Mouse (Mus musculus) hindbrain, embryonic 16.5 days (tissue): ENCODE data around the gene Gm10320. TPM values are rescaled to one million over a fixed set of nuclear protein-coding genes. Genes with fewer than 3 reads are reported as not detected.

Experiments used
- ATAC-seq: fragments of 200-750 bp; cut with Nextera tagmentation; 2 replicates; pipeline ENCODE4 v1.8.0; 2017; ENCODE audit warnings: moderate TSS enrichment, moderate library complexity
- H3K27ac ChIP-seq: fragments of 300-500 bp; sonication (generic); 2 replicates; pipeline ENCODE4 v1.5.1; 2014; ENCODE audit warnings: low read depth, mild to moderate bottlenecking, control low read depth, low read length, moderate library complexity
- H3K27me3 ChIP-seq: fragments of 300-500 bp; sonication (generic); replicated peaks from 2 replicates; pipeline ENCODE4 v1.6.1; 2014; ENCODE audit warnings: low read length; ENCODE audit not compliant: control insufficient read depth, insufficient read depth
- H3K36me3 ChIP-seq: fragments of 300-500 bp; sonication (generic); 2 replicates; pipeline ENCODE4 v1.6.1; 2014; ENCODE audit warnings: mild to moderate bottlenecking, low read length, moderate library complexity, mixed read lengths; ENCODE audit not compliant: control insufficient read depth, insufficient read depth
- H3K4me1 ChIP-seq: fragments of 300-500 bp; sonication (generic); 2 replicates; pipeline ENCODE4 v1.6.1; 2014; ENCODE audit warnings: low read depth, low read length; ENCODE audit not compliant: control insufficient read depth, insufficient read depth
- H3K4me2 ChIP-seq: fragments of 300-500 bp; sonication (generic); 2 replicates; pipeline ENCODE4 v1.6.1; 2014; ENCODE audit warnings: mild to moderate bottlenecking, low read length, control low read depth, moderate library complexity
- H3K4me3 ChIP-seq: fragments of 300-500 bp; sonication (generic); 2 replicates; pipeline ENCODE4 v1.5.1; 2014; ENCODE audit warnings: mild to moderate bottlenecking, low read length, control low read depth, moderate library complexity
- H3K9ac ChIP-seq: fragments of 300-500 bp; sonication (generic); 2 replicates; pipeline ENCODE4 v1.6.1; 2014; ENCODE audit warnings: low read depth, mild to moderate bottlenecking, control low read depth, low read length, moderate library complexity
- H3K9me3 ChIP-seq: fragments of 300-500 bp; sonication (generic); 2 replicates; pipeline ENCODE4 v1.6.1; 2014; ENCODE audit warnings: mild to moderate bottlenecking, low read length, moderate library complexity; ENCODE audit not compliant: control insufficient read depth
- WGBS: fragments of 180-500 bp; shearing (Covaris S2); extraction: QIAGEN DNeasy Blood & Tissue Kit; methylation state at CpG from one replicate; pipeline ENCODE4 v1.1.7; 2014; 5-methylcytosine and 5-hydroxymethylcytosine counted together
- polyA plus RNA-seq: library from polyadenylated mRNA; unstranded; fragments of >200 nt; fragmentation: Nextera tagmentation; extraction: Ambion mirVana; gene quantifications from 2 replicates; pipeline ENCODE4 v1.2.1, GENCODE M21; 2015

Gm10320 gene
- polyA plus RNA-seq, result 1.0 and 1.3 TPM in 2 replicates

DNA sequence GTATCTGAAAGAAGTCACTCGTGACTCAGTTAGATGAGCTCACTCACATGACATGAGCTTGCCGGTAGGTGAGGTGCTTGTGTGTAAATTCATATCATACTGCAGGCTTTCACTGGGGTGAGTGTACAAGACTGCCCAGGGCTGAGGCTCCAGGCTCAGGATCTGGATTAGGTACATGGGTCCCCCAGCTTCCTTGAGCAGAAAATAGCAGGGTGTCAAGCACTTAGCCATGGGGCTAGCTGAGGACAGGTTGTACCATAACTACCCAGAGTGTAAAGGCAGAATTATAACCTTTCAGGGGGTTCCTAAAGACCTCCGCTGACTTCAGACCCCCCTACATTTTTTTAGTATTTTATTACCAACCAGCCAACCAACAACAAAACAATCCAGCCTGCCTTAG lies at the start of gene Gm10320:
TSS of gene Gm10320 (minus strand) at position 93 of the 400 bp plus-strand sequence.
- peaks cover 3% of the 10 kb centered on the region; the same call in 1 of the 2 replicates for H3K4me1 ChIP-seq
- H3K27ac ChIP-seq, result no peak within 1 kb of the TSS
- H3K27me3 ChIP-seq, result peaks cover under 1% of the 10 kb centered on the region; the same call in 1 of the 2 replicates
- H3K36me3 ChIP-seq, result no peaks in the 10 kb centered on the region
- no peaks in the 10 kb centered on the region for H3K9me3 ChIP-seq
- WGBS, result 81% methylated on average over 3 of the region's 3 CpGs
- H3K4me2 ChIP-seq, result no peak within 1 kb of the TSS
- no peak for ATAC-seq
- H3K4me3 ChIP-seq, result no peak within 1 kb of the TSS
- no peak within 1 kb of the TSS for H3K9ac ChIP-seq

DNA sequence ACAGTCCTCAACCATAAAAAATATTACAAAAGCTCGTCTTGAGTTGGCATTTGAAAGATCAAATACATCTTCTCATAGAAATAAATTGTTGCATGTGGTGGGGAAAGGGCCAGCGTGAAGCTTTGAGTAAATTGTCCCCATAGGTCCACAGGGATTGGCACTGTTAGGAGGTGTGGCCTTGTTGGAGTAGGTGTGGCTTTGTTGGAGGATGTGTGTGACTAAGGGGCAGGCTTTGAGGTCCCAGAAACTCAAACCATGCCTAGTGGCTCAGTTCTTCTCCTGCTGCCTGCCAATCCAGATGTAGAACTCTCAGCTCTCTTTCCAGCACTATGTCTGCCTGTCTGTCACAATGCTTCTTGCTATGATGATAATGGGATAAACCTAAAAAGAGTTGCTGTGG lies 49.8 kb upstream of the Gm10320 start:
- no peak for ATAC-seq
- 81% methylated on average over 2 of the region's 2 CpGs for WGBS
- H3K27ac ChIP-seq, result no peak overlapping the region

DNA sequence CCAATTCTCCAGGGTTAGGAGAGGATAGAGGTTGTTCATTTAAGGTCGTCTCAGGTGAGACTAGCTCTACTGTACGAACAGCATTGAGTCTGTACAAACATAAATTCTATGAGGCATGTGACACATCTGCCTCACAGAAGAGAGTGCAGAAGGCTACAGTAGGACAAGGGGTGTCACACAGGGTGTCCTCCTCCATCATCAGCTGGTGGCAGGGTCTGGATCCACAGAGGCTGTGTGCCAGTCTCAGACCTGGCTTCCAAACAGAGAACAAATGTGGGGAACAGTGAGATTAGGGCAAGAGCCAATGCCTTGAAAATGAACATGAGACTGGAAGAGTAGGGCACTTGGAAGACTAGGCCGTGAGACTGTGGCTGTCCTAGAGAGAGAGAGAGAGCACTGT lies 48.4 kb upstream of the Gm10320 start:
- 94% methylated on average over 3 of the region's 3 CpGs for WGBS
- Histone ChIP-seq H3K4me1 (no peaks in the 10 kb centered on the region), H3K9ac (no peak overlapping the region), H3K36me3 (no peaks in the 10 kb centered on the region), H3K9me3 (no peaks in the 10 kb centered on the region), H3K27me3 (no peaks in the 10 kb centered on the region; the same call in 1 of the 2 replicates), H3K27ac (no peak overlapping the region), H3K4me2 (no peak overlapping the region), H3K4me3 (no peak overlapping the region)
- no peak for ATAC-seq

More for the DNA sequence above, 49.8 kb upstream of the Gm10320 start:
- Histone ChIP-seq H3K4me1 (no peaks in the 10 kb centered on the region), H3K9me3 (no peaks in the 10 kb centered on the region), H3K27me3 (no peaks in the 10 kb centered on the region; the same call in 1 of the 2 replicates), H3K4me3 (no peak overlapping the region), H3K36me3 (no peaks in the 10 kb centered on the region), H3K9ac (no peak overlapping the region), H3K4me2 (no peak overlapping the region)

DNA sequence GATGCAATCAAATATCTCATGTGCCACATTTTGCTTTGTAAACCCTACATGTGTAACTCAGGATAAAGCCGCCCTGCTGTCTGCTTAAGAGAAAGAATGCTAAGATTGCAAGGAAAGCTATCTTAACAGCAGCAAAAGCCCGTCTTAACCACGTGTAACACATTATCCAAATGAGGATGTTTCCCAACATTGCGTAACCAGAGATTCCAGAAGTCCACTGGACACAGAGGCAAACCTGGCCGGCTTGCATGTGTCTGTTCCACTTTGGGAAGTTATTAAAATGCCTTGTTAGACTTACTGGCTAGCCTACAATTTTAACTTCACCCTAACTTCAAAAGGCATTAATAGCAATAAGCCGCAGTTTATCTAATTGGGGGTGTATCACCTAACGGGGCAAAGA lies 47.5 kb upstream of the Gm10320 start:
- peaks cover 2% of the 10 kb centered on the region for H3K27me3 ChIP-seq
- WGBS, result 82% methylated on average over 7 of the region's 7 CpGs
- H3K4me1 ChIP-seq, result 0 out of 2 replicates have a peak, but pooled peaks cover 5% of the 10 kb centered on the region
- no peak overlapping the region for H3K4me2 ChIP-seq
- no peaks in the 10 kb centered on the region for H3K9me3 ChIP-seq
- no peak overlapping the region for H3K9ac ChIP-seq
- H3K27ac ChIP-seq, result no peak overlapping the region
- H3K4me3 ChIP-seq, result no peak overlapping the region
- no peaks in the 10 kb centered on the region for H3K36me3 ChIP-seq
- ATAC-seq, result no peak

DNA sequence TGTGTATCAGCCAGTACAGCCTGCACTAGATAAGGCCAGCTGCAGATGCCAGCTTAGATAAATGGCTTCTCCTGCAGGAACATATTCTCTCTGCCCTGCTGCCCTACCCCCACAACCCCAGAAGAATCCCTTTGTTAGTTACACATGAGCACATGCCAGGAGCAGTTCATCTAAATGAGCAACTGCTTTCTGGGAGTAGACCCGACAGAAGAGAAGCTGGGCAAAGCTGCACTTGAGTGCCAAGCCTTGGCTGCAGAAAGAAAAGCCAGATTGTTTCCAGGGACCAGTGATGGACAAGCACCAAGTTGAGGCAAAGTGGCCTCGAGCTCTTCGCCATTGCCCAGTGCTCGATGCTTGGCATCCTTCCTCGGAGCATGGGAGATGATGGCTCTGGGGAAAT lies 46.8 kb upstream of the Gm10320 start:
- Histone ChIP-seq H3K9me3 (no peaks in the 10 kb centered on the region), H3K27ac (no peak overlapping the region), H3K4me3 (no peak overlapping the region), H3K27me3 (peaks cover 2% of the 10 kb centered on the region), H3K4me2 (no peak overlapping the region), H3K9ac (no peak overlapping the region), H3K36me3 (no peaks in the 10 kb centered on the region), H3K4me1 (peaks cover 7% of the 10 kb centered on the region; the same call in 1 of the 2 replicates)
- ATAC-seq, result peak; percentile 85
- 52% methylated on average over 5 of the region's 5 CpGs for WGBS

DNA sequence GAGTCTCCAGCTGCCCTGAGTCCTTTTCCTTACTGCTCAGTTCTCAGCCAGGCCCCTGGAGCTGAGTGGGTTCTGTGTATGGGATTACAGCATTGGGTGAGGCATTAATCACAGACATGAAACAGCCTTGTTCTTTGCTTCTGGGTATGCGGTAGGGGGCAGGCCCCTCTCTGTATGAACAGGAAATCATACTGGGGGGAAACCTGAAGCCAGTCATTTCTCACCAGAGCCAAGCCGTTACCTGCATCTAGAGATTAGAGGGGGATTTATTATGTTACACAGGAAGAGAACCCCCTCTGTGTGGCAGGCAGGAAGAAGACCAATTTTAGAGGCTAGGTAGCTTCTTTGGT lies 43.1 kb upstream of the Gm10320 start:
- 58% methylated on average over 2 of the region's 2 CpGs for WGBS
- ATAC-seq, result no peak
- H3K4me3 ChIP-seq, result no peak overlapping the region
- H3K36me3 ChIP-seq, result no peaks in the 10 kb centered on the region
- H3K4me2 ChIP-seq, result no peak overlapping the region
- H3K9ac ChIP-seq, result no peak overlapping the region
- H3K27ac ChIP-seq, result no peak overlapping the region
- H3K27me3 ChIP-seq, result peaks cover 2% of the 10 kb centered on the region
- peaks cover 7% of the 10 kb centered on the region; the same call in 1 of the 2 replicates for H3K4me1 ChIP-seq
- peaks cover 4% of the 10 kb centered on the region for H3K9me3 ChIP-seq

DNA sequence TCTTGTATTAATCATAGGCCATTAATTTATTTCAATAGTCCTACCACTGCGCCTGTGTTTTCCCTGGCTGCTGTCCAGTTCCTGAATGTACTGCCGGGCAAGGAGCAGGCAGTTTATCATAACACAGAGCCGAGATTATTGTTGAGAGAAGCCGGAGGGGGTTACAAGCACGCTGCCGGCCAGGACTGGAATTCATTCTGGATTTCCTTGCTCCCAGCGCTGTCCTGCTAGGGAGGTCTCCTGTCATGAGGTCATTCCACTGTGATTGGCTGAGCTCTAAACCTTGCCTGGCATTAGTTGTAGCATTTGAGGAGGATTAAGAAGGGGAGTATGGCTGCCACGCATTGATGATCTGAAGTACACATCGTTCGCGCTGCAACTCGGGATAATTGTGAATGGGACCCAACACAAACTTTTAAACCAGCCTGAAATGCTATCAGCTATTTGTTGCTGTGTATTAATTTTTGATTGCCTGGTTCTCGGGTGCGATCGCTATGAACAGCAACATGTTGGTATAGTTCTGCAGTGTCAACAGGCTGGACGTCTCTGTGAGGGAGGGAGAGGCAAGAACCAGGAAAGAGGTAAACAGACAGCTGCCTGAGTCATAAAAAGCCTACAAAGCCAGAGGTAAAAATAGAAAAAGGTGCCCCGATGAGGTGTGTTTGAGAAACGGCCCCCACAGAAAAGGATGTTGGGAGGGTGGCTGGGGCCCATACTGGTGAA lies 42.5 kb upstream of the Gm10320 start:
- Histone ChIP-seq H3K9me3 (peaks cover 4% of the 10 kb centered on the region), H3K9ac (no peak overlapping the region), H3K4me2 (peak overlapping the region; percentile 34), H3K27ac (no peak overlapping the region), H3K4me3 (0 out of 2 replicates have a peak overlapping the region, but pooled peaks have one; percentile 1), H3K36me3 (no peaks in the 10 kb centered on the region), H3K27me3 (peaks cover 2% of the 10 kb centered on the region), H3K4me1 (peaks cover 7% of the 10 kb centered on the region; the same call in 1 of the 2 replicates)
- 24% methylated on average over 18 of the region's 18 CpGs for WGBS
- ATAC-seq, result peak; percentile 64

DNA sequence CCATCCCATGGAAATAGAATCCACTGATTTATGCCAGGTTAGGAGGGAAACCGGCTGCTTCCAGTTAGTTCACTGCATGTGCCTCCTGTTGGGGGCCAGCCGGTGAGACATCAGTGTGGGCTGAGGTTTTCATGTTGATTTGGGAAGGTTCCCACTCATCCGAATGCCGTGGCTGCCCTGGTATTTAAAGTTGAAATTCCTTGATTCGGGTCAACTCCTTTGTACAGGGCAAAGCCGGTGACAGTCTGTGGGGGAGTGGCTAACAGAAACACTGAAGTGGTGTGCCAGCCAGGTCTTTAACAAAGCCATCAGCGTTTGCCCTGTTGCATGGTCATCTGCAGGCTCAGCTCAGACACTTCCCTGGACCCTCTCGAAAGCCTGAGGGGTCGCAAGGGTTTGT lies 41.6 kb upstream of the Gm10320 start:
- Histone ChIP-seq H3K27ac (no peak overlapping the region), H3K36me3 (no peaks in the 10 kb centered on the region), H3K4me3 (no peak overlapping the region), H3K4me2 (no peak overlapping the region), H3K9ac (no peak overlapping the region), H3K9me3 (peaks cover 4% of the 10 kb centered on the region), H3K27me3 (peaks cover 2% of the 10 kb centered on the region), H3K4me1 (peaks cover 7% of the 10 kb centered on the region; the same call in 1 of the 2 replicates)
- WGBS, result 20% methylated on average over 9 of the region's 9 CpGs
- no peak for ATAC-seq

DNA sequence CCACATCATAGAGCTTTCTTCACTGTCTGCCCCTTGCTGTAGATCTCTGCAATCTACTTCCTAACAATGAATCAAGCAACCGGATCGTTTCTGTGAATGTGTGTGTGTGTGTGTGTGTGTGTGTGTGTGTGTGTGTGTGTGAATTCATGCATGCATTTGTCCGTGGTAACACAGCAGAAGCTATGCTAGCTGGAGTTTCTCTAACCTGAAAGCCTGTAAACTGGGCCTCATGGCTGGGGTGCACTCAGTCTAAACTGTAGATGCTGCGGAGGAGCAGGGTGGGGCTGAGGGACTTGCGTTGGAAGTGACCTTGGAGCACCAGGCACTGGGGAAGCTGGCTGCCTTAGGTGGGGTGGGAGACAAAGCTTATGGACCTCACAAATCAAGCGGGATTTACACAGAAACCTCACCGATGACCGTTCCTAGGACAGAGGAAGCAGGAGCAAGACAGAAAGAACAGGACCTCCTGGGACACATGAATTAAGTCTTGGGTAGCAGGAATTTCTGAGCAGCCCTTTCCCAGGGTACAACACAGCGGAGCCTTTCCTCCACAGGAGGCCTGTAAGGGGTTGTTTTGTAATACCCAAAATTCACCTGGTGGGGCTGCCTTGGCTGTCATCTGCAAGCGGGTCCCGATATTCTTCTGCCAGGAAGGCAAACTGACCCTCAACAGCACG lies 41.0 kb upstream of the Gm10320 start:
- Histone ChIP-seq H3K36me3 (no peaks in the 10 kb centered on the region), H3K4me2 (no peak overlapping the region), H3K9ac (no peak overlapping the region), H3K9me3 (peaks cover 4% of the 10 kb centered on the region), H3K4me3 (no peak overlapping the region), H3K27ac (no peak overlapping the region), H3K27me3 (peaks cover 2% of the 10 kb centered on the region), H3K4me1 (peaks cover 7% of the 10 kb centered on the region; the same call in 1 of the 2 replicates)
- WGBS, result 57% methylated on average over 12 of the region's 12 CpGs
- no peak for ATAC-seq
